Mouse (Mus musculus): Measurements from ENCODE around the gene Prkd2.

DNA sequence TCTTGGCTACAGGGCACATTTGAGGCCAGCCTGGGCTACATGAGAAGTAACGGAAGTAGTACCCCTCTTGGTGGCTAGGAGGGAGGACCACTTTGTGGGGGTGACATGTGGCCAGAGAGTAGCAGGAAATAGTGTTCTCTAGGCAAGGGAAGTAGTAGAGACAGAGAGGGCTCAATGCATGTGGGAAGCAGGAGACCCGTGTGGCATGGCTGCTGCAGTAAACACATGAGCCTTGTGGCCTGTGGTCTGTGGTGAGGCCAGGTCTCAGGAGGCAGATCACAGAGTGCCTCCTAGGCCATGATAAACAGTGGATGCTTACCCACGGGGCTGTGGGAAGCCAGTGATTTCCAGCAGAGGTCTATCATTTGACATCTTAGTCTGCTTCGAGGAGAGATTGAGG, 15.4 kb upstream of the Prkd2 start:
- TF ChIP-seq CTCF (IDR thresholded peaks at IDR 0.05; ENCODE audit: borderline replicate concordance, control insufficient read depth, extremely low read depth, insufficient read depth, low read length, poor library complexity) = no peak
- TF ChIP-seq POLR2A (IDR thresholded peaks at IDR 0.05; ENCODE audit: control insufficient read depth, extremely low read depth, insufficient read depth, low read length, poor library complexity) = no peak
